Mouse (Mus musculus) cerebellum, adult 11-12 months (tissue): Measurements from ENCODE around the gene Neurl2.
"Not testable (repeated sequence)": the region's sequence is repeated elsewhere in the genome, so short reads cannot be mapped to it uniquely, and the experiment has no call there.

Experiments used
- DNase-seq: peaks from one replicate; pipeline ENCODE4 v3.0.0; 2022

The Neurl2 gene

GRCm38 (mm10) chr2:164857842-164858553, 24.7 kb upstream of the Neurl2 start:
- no peak for DNase-seq

- no peak for DNase-seq
Observed at GRCm38 (mm10) chr2:164857101-164857821, 24.0 kb upstream of the Neurl2 start, which contains the start of gene Pltp. Gene Pltp (minus strand): TSS chr2:164857711.

GRCm38 (mm10) chr2:164856309-164857100, 23.2 kb upstream of the Neurl2 start:
- no peak for DNase-seq

- DNase-seq = not testable (repeated sequence)
Observed at GRCm38 (mm10) chr2:164855572-164855971, 22.3 kb upstream of the Neurl2 start.

GRCm38 (mm10) chr2:164850061-164850460, 16.8 kb upstream of the Neurl2 start:
- no peak for DNase-seq

GRCm38 (mm10) chr2:164845782-164846181, 12.5 kb upstream of the Neurl2 start:
- DNase-seq = no peak

- no peak for DNase-seq
Observed at GRCm38 (mm10) chr2:164835164-164835563, 1.9 kb upstream of the Neurl2 start.

GRCm38 (mm10) chr2:164834531-164834930, 1.3 kb upstream of the Neurl2 start:
- DNase-seq = no peak

GRCm38 (mm10) chr2:164832748-164833301, 431 bp downstream of the Neurl2 start, which contains the start of gene Ctsa:
Gene Ctsa (plus strand): TSS chr2:164832873.
- peak; percentile 76 for DNase-seq

GRCm38 (mm10) chr2:164832032-164832747, 1.1 kb downstream of the Neurl2 start:
- no peak for DNase-seq

- DNase-seq = no peak
Observed at GRCm38 (mm10) chr2:164831029-164831428, 2.2 kb downstream of the Neurl2 start.

GRCm38 (mm10) chr2:164829090-164829489, 4.2 kb downstream of the Neurl2 start:
- no peak for DNase-seq

GRCm38 (mm10) chr2:164828437-164828836, 4.8 kb downstream of the Neurl2 start, which contains the start of gene Spata25:
Gene Spata25 (minus strand): TSS chr2:164828537.
- no peak for DNase-seq

GRCm38 (mm10) chr2:164827146-164827850, 6.0 kb downstream of the Neurl2 start:
- no peak for DNase-seq

GRCm38 (mm10) chr2:164825521-164825920, 7.7 kb downstream of the Neurl2 start:
- DNase-seq = no peak

- no peak for DNase-seq
Observed at GRCm38 (mm10) chr2:164823969-164824368, 9.3 kb downstream of the Neurl2 start.

GRCm38 (mm10) chr2:164823181-164823585, 10.1 kb downstream of the Neurl2 start:
- DNase-seq = no peak

GRCm38 (mm10) chr2:164822636-164823165, 10.6 kb downstream of the Neurl2 start, which contains the start of gene Zswim1:
Gene Zswim1 (plus strand): TSS chr2:164822686.
- peak; percentile 99 for DNase-seq

- no peak for DNase-seq
Observed at GRCm38 (mm10) chr2:164821060-164821459, 12.2 kb downstream of the Neurl2 start.

- no peak for DNase-seq
Observed at GRCm38 (mm10) chr2:164817703-164818102, 15.6 kb downstream of the Neurl2 start.

- DNase-seq = no peak
Observed at GRCm38 (mm10) chr2:164817206-164817605, 16.1 kb downstream of the Neurl2 start.
